Mouse (Mus musculus) bone marrow, adult 2 months (tissue): ENCODE data around the gene Trim50. TPM values are rescaled to one million over a fixed set of nuclear protein-coding genes. Genes with fewer than 3 reads are reported as not detected.

ENCODE experiments used
- H3K27ac ChIP-seq: fragments of 200-500 bp; 2 replicates; pipeline ENCODE4 v1.5.1; 2012; ENCODE audit warnings: low read depth, mild to moderate bottlenecking, control low read depth, inconsistent platforms, low read length; ENCODE audit not compliant: control insufficient read depth, poor library complexity, insufficient read depth
- H3K4me1 ChIP-seq: fragments of 200-500 bp; 2 replicates; pipeline ENCODE4 v1.6.1; 2011; ENCODE audit warnings: low read length; ENCODE audit not compliant: control insufficient read depth, insufficient read depth
- H3K4me3 ChIP-seq: fragments of 200-500 bp; replicated peaks from 2 replicates; pipeline ENCODE3; 2011; ENCODE audit warnings: mild to moderate bottlenecking, low read depth, low read length, control low read depth; ENCODE audit not compliant: control insufficient read depth
- CTCF ChIP-seq: fragments of 200-500 bp; IDR thresholded peaks from 2 replicates; pipeline ENCODE4 v1.5.1; 2011; ENCODE audit warnings: low read length, control low read depth; ENCODE audit not compliant: control insufficient read depth, insufficient read depth
- POLR2A ChIP-seq: fragments of 200-500 bp; IDR thresholded peaks from 2 replicates; pipeline ENCODE4 v1.6.1; 2011; ENCODE audit warnings: low read depth, mild to moderate bottlenecking, control low read depth, low read length, borderline replicate concordance; ENCODE audit not compliant: control insufficient read depth
- WGBS: fragments of 180-500 bp; shearing (Covaris S2); methylation state at CpG from one replicate; pipeline ENCODE4 v1.1.7; 2018; 5-methylcytosine and 5-hydroxymethylcytosine counted together
- polyA plus RNA-seq: library from polyadenylated mRNA; stranded (reverse); fragments of >200 nt; gene quantifications from 2 replicates; pipeline ENCODE4 v1.2.4, GENCODE M21; 2011; ENCODE audit warnings: low replicate concordance; ENCODE audit not compliant: missing spikeins, insufficient read depth, insufficient read length

Gene Trim50
- polyA plus RNA-seq, 1 experiment, result not detected

GRCm38 (mm10) chr5:135331161-135331560 is 21.9 kb upstream of the Trim50 start:
- H3K27ac ChIP-seq, result no peak overlapping the region
- TF ChIP-seq POLR2A (no peak), CTCF (no peak)
- 69% methylated on average over 6 of the region's 6 CpGs for WGBS
- no peaks in the 10 kb centered on the region for H3K4me1 ChIP-seq
- H3K4me3 ChIP-seq, result no peak overlapping the region

- no peak overlapping the region for H3K4me3 ChIP-seq
- TF ChIP-seq CTCF (no peak), POLR2A (no peak)
- 84% methylated on average over 3 of the region's 3 CpGs for WGBS
- no peaks in the 10 kb centered on the region for H3K4me1 ChIP-seq
- no peak overlapping the region for H3K27ac ChIP-seq
Observed at GRCm38 (mm10) chr5:135337575-135337974, 15.5 kb upstream of the Trim50 start.

- 18% methylated on average over 7 of the region's 7 CpGs for WGBS
- TF ChIP-seq POLR2A (no peak), CTCF (no peak)
- H3K4me3 ChIP-seq, result no peak overlapping the region
- H3K27ac ChIP-seq, result no peak overlapping the region
- H3K4me1 ChIP-seq, result no peaks in the 10 kb centered on the region; the same call in 1 of the 2 replicates
Observed at GRCm38 (mm10) chr5:135345989-135346388, 7.1 kb upstream of the Trim50 start.

GRCm38 (mm10) chr5:135346430-135346829 is 6.7 kb upstream of the Trim50 start:
- no peaks in the 10 kb centered on the region; the same call in 1 of the 2 replicates for H3K4me1 ChIP-seq
- TF ChIP-seq POLR2A, result no peak
- no peak for TF ChIP-seq CTCF
- H3K4me3 ChIP-seq, result no peak overlapping the region
- WGBS, result 0% methylated on average over 1 of the region's 1 CpGs
- H3K27ac ChIP-seq, result no peak overlapping the region

GRCm38 (mm10) chr5:135347511-135348011 is 5.5 kb upstream of the Trim50 start:
- no peak overlapping the region for H3K27ac ChIP-seq
- TF ChIP-seq POLR2A (no peak), CTCF (no peak)
- no peak overlapping the region for H3K4me3 ChIP-seq
- WGBS, result 66% methylated on average over 4 of the region's 4 CpGs
- H3K4me1 ChIP-seq, result no peaks in the 10 kb centered on the region; the same call in 1 of the 2 replicates

GRCm38 (mm10) chr5:135349862-135350261 is 3.2 kb upstream of the Trim50 start, which contains the start of gene Fkbp6:
Fkbp6 (minus strand) TSS chr5:135350044.
- WGBS, result 92% methylated on average over 35 of the region's 35 CpGs
- TF ChIP-seq POLR2A (no peak), CTCF (no peak)
- no peak within 1 kb of the TSS for H3K27ac ChIP-seq
- no peaks in the 10 kb centered on the region; the same call in 1 of the 2 replicates for H3K4me1 ChIP-seq
- no peak within 1 kb of the TSS for H3K4me3 ChIP-seq

- TF ChIP-seq CTCF (no peak), POLR2A (no peak)
- 73% methylated on average over 13 of the region's 13 CpGs for WGBS
- Histone ChIP-seq H3K4me1 (no peaks in the 10 kb centered on the region), H3K27ac (no peak overlapping the region), H3K4me3 (no peak overlapping the region)
Observed at GRCm38 (mm10) chr5:135351606-135352005, 1.5 kb upstream of the Trim50 start.

- TF ChIP-seq POLR2A, result no peak
- TF ChIP-seq CTCF, result peak; percentile 36
- Histone ChIP-seq H3K4me3 (no peak overlapping the region), H3K27ac (no peak overlapping the region), H3K4me1 (no peaks in the 10 kb centered on the region)
- WGBS, result 29% methylated on average over 20 of the region's 20 CpGs
Observed at GRCm38 (mm10) chr5:135353564-135353963, 469 bp downstream of the Trim50 start.

- no peak for TF ChIP-seq POLR2A
- TF ChIP-seq CTCF, result no peak
- H3K27ac ChIP-seq, result no peak overlapping the region
- 16% methylated on average over 1 of the region's 1 CpGs for WGBS
- no peaks in the 10 kb centered on the region for H3K4me1 ChIP-seq
- H3K4me3 ChIP-seq, result no peak overlapping the region
Observed at GRCm38 (mm10) chr5:135356090-135356489, 3.0 kb downstream of the Trim50 start.
